ENCODE assay signal across 8 mouse cellular contexts in genomic region chr2:104029074-104029473, GRCm38 (mm10). TPM values are rescaled to one million over a fixed set of nuclear protein-coding genes. Genes with fewer than 3 reads are reported as not detected.
A peak's percentile ranks its signal among the peaks of the same experiment; 100 is the strongest.
DNase-seq lines count a peak whose midpoint lies in the region; ATAC-seq and TF ChIP-seq lines count a peak whose summit lies in the region.

No protein-coding gene starts in this region.

- peak overlapping the region; percentile 89 for H3K4me3 ChIP-seq in heart, embryonic 13.5 days
- peak overlapping the region; percentile 85; the same call in 1 of the 2 replicates for H3K4me3 ChIP-seq in embryonic facial prominence, embryonic 11.5 days (ENCODE audit: low read depth, low read length)
- H3K4me3 ChIP-seq in hindbrain, postnatal 0 days (ENCODE audit: low read length), result peak overlapping the region; percentile 96
- peak overlapping the region; percentile 98 for H3K4me3 ChIP-seq in midbrain, embryonic 14.5 days (replicated peaks; ENCODE audit: low read depth, low read length)

- WGBS in heart, embryonic 13.5 days, result 30% methylated on average over 2 of the region's 2 CpGs
- 76% methylated on average over 2 of the region's 2 CpGs for WGBS in embryonic facial prominence, embryonic 11.5 days
- 72% methylated on average over 2 of the region's 2 CpGs for WGBS in hindbrain, postnatal 0 days
- WGBS in midbrain, embryonic 14.5 days, result 81% methylated on average over 2 of the region's 2 CpGs

- H3K9ac ChIP-seq in heart, embryonic 13.5 days, result peak overlapping the region; percentile 98
- H3K9ac ChIP-seq in embryonic facial prominence, embryonic 11.5 days (replicated peaks; ENCODE audit: low read length), result no peak overlapping the region
- peak overlapping the region; percentile 98; the same call in 1 of the 2 replicates for H3K9ac ChIP-seq in hindbrain, postnatal 0 days (replicated peaks; ENCODE audit: low read length)
- peak overlapping the region; percentile 96; the same call in 1 of the 2 replicates for H3K9ac ChIP-seq in midbrain, embryonic 14.5 days (replicated peaks; ENCODE audit: low read length)

- DNase-seq in heart, postnatal 10 days, result no peak
- DNase-seq in embryonic facial prominence, embryonic 11.5 days (ENCODE audit: low spot score), result no peak
- no peak for DNase-seq in hindbrain, postnatal 0 days (ENCODE audit: low spot score)
- DNase-seq in midbrain, embryonic 14.5 days, result no peak
- DNase-seq in spleen, postnatal 10 days (ENCODE audit: low spot score in 2 of 2), result no peak
- no peak for DNase-seq in cerebellum, adult 9-10 months
- no peak for DNase-seq in thymus, postnatal 0 days (ENCODE audit: low spot score)

- peaks cover 23% of the 10 kb centered on the region for H3K36me3 ChIP-seq in heart, embryonic 13.5 days
- no peaks in the 10 kb centered on the region for H3K36me3 ChIP-seq in embryonic facial prominence, embryonic 11.5 days (replicated peaks; ENCODE audit: control insufficient read depth, insufficient read depth, low read depth, low read length)
- H3K36me3 ChIP-seq in hindbrain, postnatal 0 days (ENCODE audit: insufficient read depth, low read length), result no peaks in the 10 kb centered on the region; the same call in 1 of the 2 replicates
- peaks cover 13% of the 10 kb centered on the region for H3K36me3 ChIP-seq in midbrain, embryonic 14.5 days (ENCODE audit: control insufficient read depth, insufficient read depth, low read length)

- H3K9me3 ChIP-seq in heart, embryonic 13.5 days, result no peaks in the 10 kb centered on the region
- H3K9me3 ChIP-seq in embryonic facial prominence, embryonic 11.5 days (replicated peaks; ENCODE audit: control insufficient read depth, low read length), result no peaks in the 10 kb centered on the region
- no peaks in the 10 kb centered on the region for H3K9me3 ChIP-seq in hindbrain, postnatal 0 days (ENCODE audit: low read length)
- H3K9me3 ChIP-seq in midbrain, embryonic 14.5 days (ENCODE audit: control insufficient read depth, low read length), result no peaks in the 10 kb centered on the region

- no peak for ATAC-seq in heart, embryonic 13.5 days (ENCODE audit: extremely low read depth, insufficient number of reproducible peaks, low FRiP score, low TSS enrichment)
- no peak for ATAC-seq in embryonic facial prominence, embryonic 11.5 days (replicated peaks; ENCODE audit: insufficient number of reproducible peaks, low FRiP score, low TSS enrichment, low read depth)
- no peak for ATAC-seq in hindbrain, postnatal 0 days
- no peak for ATAC-seq in midbrain, embryonic 14.5 days (ENCODE audit: low FRiP score, low TSS enrichment)

- no peaks in the 10 kb centered on the region for H3K27me3 ChIP-seq in heart, embryonic 13.5 days (replicated peaks)
- H3K27me3 ChIP-seq in embryonic facial prominence, embryonic 11.5 days (ENCODE audit: control insufficient read depth, insufficient read depth, low read length), result no peaks in the 10 kb centered on the region
- no peaks in the 10 kb centered on the region for H3K27me3 ChIP-seq in hindbrain, postnatal 0 days (ENCODE audit: insufficient read depth, low read length)
- no peaks in the 10 kb centered on the region for H3K27me3 ChIP-seq in midbrain, embryonic 14.5 days (ENCODE audit: control insufficient read depth, insufficient read depth, low read length)

- intact Hi-C loops in heart, postnatal 10 days (cut with DNase I), result no loop called here

- peak overlapping the region; percentile 91 for H3K4me2 ChIP-seq in heart, embryonic 13.5 days
- no peak overlapping the region; the same call in 1 of the 2 replicates for H3K4me2 ChIP-seq in embryonic facial prominence, embryonic 11.5 days (ENCODE audit: low read depth, low read length)
- peak overlapping the region; percentile 69 for H3K4me2 ChIP-seq in hindbrain, postnatal 0 days (ENCODE audit: low read depth, low read length)
- peak overlapping the region; percentile 81 for H3K4me2 ChIP-seq in midbrain, embryonic 14.5 days (ENCODE audit: low read length)

- peak overlapping the region; percentile 77; the same call in 1 of the 2 replicates for H3K27ac ChIP-seq in heart, embryonic 13.5 days (replicated peaks)
- H3K27ac ChIP-seq in embryonic facial prominence, embryonic 11.5 days (replicated peaks; ENCODE audit: low read depth, low read length), result no peak overlapping the region
- H3K27ac ChIP-seq in hindbrain, postnatal 0 days, result no peak overlapping the region
- H3K27ac ChIP-seq in midbrain, embryonic 14.5 days (replicated peaks; ENCODE audit: low read depth, low read length), result no peak overlapping the region

- H3K4me1 ChIP-seq in heart, embryonic 13.5 days, result peaks cover 29% of the 10 kb centered on the region
- no peaks in the 10 kb centered on the region for H3K4me1 ChIP-seq in embryonic facial prominence, embryonic 11.5 days (ENCODE audit: control insufficient read depth, insufficient read depth, low read length)
- peaks cover 10% of the 10 kb centered on the region for H3K4me1 ChIP-seq in hindbrain, postnatal 0 days (ENCODE audit: insufficient read depth, low read length)
- peaks cover 13% of the 10 kb centered on the region for H3K4me1 ChIP-seq in midbrain, embryonic 14.5 days (ENCODE audit: control insufficient read depth, insufficient read depth, low read length)

- no peak for TF ChIP-seq CTCF in hindbrain, postnatal 0 days (IDR thresholded peaks at IDR 0.05; ENCODE audit: low read depth)

RNA-seq across cellular contexts. Expression of gene 4931422A03Rik, which starts 0.9 kb away (rescaled TPM):
- polyA plus RNA-seq in heart, embryonic 13.5 days (2015; fragmentation: Nextera tagmentation; extraction: Ambion mirVana), result 1.6 and 1.9 TPM in 2 replicates
- not detected for total RNA-seq in heart, postnatal 10 days (2021)
- 1.1 and 1.4 TPM in 2 replicates for polyA plus RNA-seq in embryonic facial prominence, embryonic 11.5 days (2014; fragmentation: Nextera tagmentation; extraction: Ambion mirVana)
- total RNA-seq in hindbrain, postnatal 0 days (2014; rRNA removed), result not detected in 2 replicates
- polyA plus RNA-seq in hindbrain, postnatal 0 days (2015; fragmentation: Nextera tagmentation; extraction: Ambion mirVana), result 1.9 and 2.5 TPM in 2 replicates
- 2.6 and 2.7 TPM in 2 replicates for polyA plus RNA-seq in midbrain, embryonic 14.5 days (2014; fragmentation: Nextera tagmentation; extraction: Ambion mirVana)
- polyA plus RNA-seq in thymus, postnatal 0 days (2015; fragmentation: Nextera tagmentation; extraction: Ambion mirVana), result 1.2 and 2.2 TPM in 2 replicates

RNA-seq across cellular contexts. Expression of gene Fbxo3, which starts 1.6 kb away (rescaled TPM):
- 37.2 and 42.8 TPM in 2 replicates for polyA plus RNA-seq in heart, embryonic 13.5 days (2015; fragmentation: Nextera tagmentation; extraction: Ambion mirVana)
- 10 to 100 TPM; 47.6 to 53.3 TPM for total RNA-seq in heart, postnatal 10 days (2021)
- 62.3 and 63.3 TPM in 2 replicates for polyA plus RNA-seq in embryonic facial prominence, embryonic 11.5 days (2014; fragmentation: Nextera tagmentation; extraction: Ambion mirVana)
- 59.5 and 70.6 TPM in 2 replicates for total RNA-seq in hindbrain, postnatal 0 days (2014; rRNA removed)
- polyA plus RNA-seq in hindbrain, postnatal 0 days (2015; fragmentation: Nextera tagmentation; extraction: Ambion mirVana), result 65.1 and 67.0 TPM in 2 replicates
- 69.7 and 75.6 TPM in 2 replicates for polyA plus RNA-seq in midbrain, embryonic 14.5 days (2014; fragmentation: Nextera tagmentation; extraction: Ambion mirVana)
- 48.2 and 59.2 TPM in 2 replicates for polyA plus RNA-seq in thymus, postnatal 0 days (2015; fragmentation: Nextera tagmentation; extraction: Ambion mirVana)

RNA-seq across cellular contexts. Expression of gene Gm10912, which starts 36.6 kb away (rescaled TPM):
- not detected in 2 replicates for polyA plus RNA-seq in heart, embryonic 13.5 days (2015; fragmentation: Nextera tagmentation; extraction: Ambion mirVana)
- total RNA-seq in heart, postnatal 10 days (2021), result under 1 TPM in 1 of 2 experiments, not detected in 1; 0.25 TPM
- polyA plus RNA-seq in embryonic facial prominence, embryonic 11.5 days (2014; fragmentation: Nextera tagmentation; extraction: Ambion mirVana), result not detected in 2 replicates
- not detected in 2 replicates for total RNA-seq in hindbrain, postnatal 0 days (2014; rRNA removed)
- polyA plus RNA-seq in hindbrain, postnatal 0 days (2015; fragmentation: Nextera tagmentation; extraction: Ambion mirVana), result not detected in 2 replicates
- polyA plus RNA-seq in midbrain, embryonic 14.5 days (2014; fragmentation: Nextera tagmentation; extraction: Ambion mirVana), result not detected in 2 replicates
- polyA plus RNA-seq in thymus, postnatal 0 days (2015; fragmentation: Nextera tagmentation; extraction: Ambion mirVana), result 0.13 TPM in 1 of 2 replicates, not detected in the other

RNA-seq across cellular contexts. Expression of gene Gm10799, which starts 39.3 kb away (rescaled TPM):
- not detected in 2 replicates for polyA plus RNA-seq in heart, embryonic 13.5 days (2015; fragmentation: Nextera tagmentation; extraction: Ambion mirVana)
- total RNA-seq in heart, postnatal 10 days (2021), result not detected
- polyA plus RNA-seq in embryonic facial prominence, embryonic 11.5 days (2014; fragmentation: Nextera tagmentation; extraction: Ambion mirVana), result not detected in 2 replicates
- not detected in 2 replicates for total RNA-seq in hindbrain, postnatal 0 days (2014; rRNA removed)
- polyA plus RNA-seq in hindbrain, postnatal 0 days (2015; fragmentation: Nextera tagmentation; extraction: Ambion mirVana), result not detected in 2 replicates
- not detected in 2 replicates for polyA plus RNA-seq in midbrain, embryonic 14.5 days (2014; fragmentation: Nextera tagmentation; extraction: Ambion mirVana)
- not detected in 2 replicates for polyA plus RNA-seq in thymus, postnatal 0 days (2015; fragmentation: Nextera tagmentation; extraction: Ambion mirVana)

RNA-seq across cellular contexts. Expression of gene Cd59b, which starts 40.6 kb away (rescaled TPM):
- 4.7 and 6.9 TPM in 2 replicates for polyA plus RNA-seq in heart, embryonic 13.5 days (2015; fragmentation: Nextera tagmentation; extraction: Ambion mirVana)
- 1 to 10 TPM; 2.4 to 2.5 TPM for total RNA-seq in heart, postnatal 10 days (2021)
- polyA plus RNA-seq in embryonic facial prominence, embryonic 11.5 days (2014; fragmentation: Nextera tagmentation; extraction: Ambion mirVana), result 3.7 and 4.1 TPM in 2 replicates
- total RNA-seq in hindbrain, postnatal 0 days (2014; rRNA removed), result not detected in 2 replicates
- polyA plus RNA-seq in hindbrain, postnatal 0 days (2015; fragmentation: Nextera tagmentation; extraction: Ambion mirVana), result 3.5 and 3.9 TPM in 2 replicates
- 0.75 and 1.4 TPM in 2 replicates for polyA plus RNA-seq in midbrain, embryonic 14.5 days (2014; fragmentation: Nextera tagmentation; extraction: Ambion mirVana)
- polyA plus RNA-seq in thymus, postnatal 0 days (2015; fragmentation: Nextera tagmentation; extraction: Ambion mirVana), result 2.1 and 2.3 TPM in 2 replicates
